Mouse (Mus musculus) forebrain, postnatal 0 days (tissue): Measurements from ENCODE around the gene Ctnnbl1. TPM values are rescaled to one million over a fixed set of nuclear protein-coding genes. Genes with fewer than 3 reads are reported as not detected.

Experiments used
- ATAC-seq: fragments of 200-750 bp; cut with Nextera tagmentation; 2 replicates; pipeline ENCODE4 v1.8.0; 2017; ENCODE audit warnings: mild to moderate bottlenecking, moderate library complexity
- DNase-seq: peaks from one replicate; pipeline ENCODE4 v3.0.0-alpha.2; 2015
- H3K27ac ChIP-seq: fragments of 300-500 bp; sonication (generic); 2 replicates; pipeline ENCODE4 v1.5.1; 2014; ENCODE audit warnings: low read depth, mild to moderate bottlenecking, antibody characterized with exemption, low read length, moderate library complexity, mixed read lengths
- H3K27me3 ChIP-seq: fragments of 300-500 bp; sonication (generic); 2 replicates; pipeline ENCODE4 v1.6.1; 2014; ENCODE audit warnings: mild to moderate bottlenecking, low read length, mixed read lengths; ENCODE audit not compliant: insufficient read depth
- H3K36me3 ChIP-seq: fragments of 300-500 bp; sonication (generic); 2 replicates; pipeline ENCODE4 v1.6.1; 2014; ENCODE audit warnings: mild to moderate bottlenecking, moderate library complexity; ENCODE audit not compliant: insufficient read depth
- H3K4me1 ChIP-seq: fragments of 300-500 bp; sonication (generic); 2 replicates; pipeline ENCODE4 v1.6.1; 2014; ENCODE audit warnings: antibody characterized with exemption; ENCODE audit not compliant: insufficient read depth
- H3K4me2 ChIP-seq: fragments of 300-500 bp; sonication (generic); 2 replicates; pipeline ENCODE4 v1.6.1; 2014; ENCODE audit warnings: low read depth, mild to moderate bottlenecking, moderate library complexity
- H3K4me3 ChIP-seq: fragments of 300-500 bp; sonication (generic); 2 replicates; pipeline ENCODE4 v1.5.1; 2014; ENCODE audit warnings: low read depth, low read length, mixed read lengths
- H3K9ac ChIP-seq: fragments of 300-500 bp; sonication (generic); 2 replicates; pipeline ENCODE4 v1.6.1; 2014; ENCODE audit warnings: mild to moderate bottlenecking
- H3K9me3 ChIP-seq: fragments of 300-500 bp; sonication (generic); 2 replicates; pipeline ENCODE4 v1.6.1; 2016; ENCODE audit warnings: low read length
- CTCF ChIP-seq: sonication (generic); IDR thresholded peaks from 2 replicates; pipeline ENCODE4 v1.5.1; 2016; ENCODE audit warnings: antibody characterized with exemption, control low read depth, low read depth
- WGBS: fragments of 180-500 bp; shearing (Covaris S2); extraction: QIAGEN DNeasy Blood & Tissue Kit; methylation state at CpG from one replicate; pipeline ENCODE4 v1.1.7; 2014; 5-methylcytosine and 5-hydroxymethylcytosine counted together
- polyA plus RNA-seq: library from polyadenylated mRNA; unstranded; fragments of >200 nt; fragmentation: Nextera tagmentation; extraction: Ambion mirVana; gene quantifications from 2 replicates; pipeline ENCODE4 v1.2.1, GENCODE M21; 2015
- total RNA-seq: library from RNA; depleted of rRNA; stranded (reverse); fragments of >200 nt; gene quantifications from 2 replicates; pipeline ENCODE4 v1.2.3, GENCODE M21; 2014; rRNA removed

The Ctnnbl1 gene
- total and polyA plus RNA-seq, 2 experiments from 2014 or later: 43.8 to 48.2 TPM

DNA sequence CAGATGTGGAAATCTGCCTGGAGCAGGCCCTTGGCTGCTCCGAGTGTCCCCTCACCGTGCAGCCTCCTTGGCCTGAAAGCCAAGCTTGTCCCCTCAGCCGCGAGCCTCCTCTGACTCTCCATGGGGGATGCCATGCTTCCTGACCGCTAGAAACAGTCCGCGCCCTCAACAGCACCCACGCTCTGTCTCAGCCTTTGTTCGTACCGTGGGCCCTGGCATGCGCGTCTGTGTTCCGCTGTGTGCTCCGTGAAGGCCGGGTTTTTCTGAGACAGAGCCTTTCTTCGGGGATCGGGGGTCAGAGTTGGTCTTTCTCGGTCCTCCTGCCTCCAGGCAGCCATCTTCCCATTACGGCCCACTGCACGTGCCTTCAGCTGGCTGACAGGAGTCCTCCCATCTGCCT is 190.2 kb downstream of the Ctnnbl1 start:
- Histone ChIP-seq H3K4me2 (no peak overlapping the region), H3K4me3 (no peak overlapping the region), H3K27me3 (no peaks in the 10 kb centered on the region), H3K36me3 (no peaks in the 10 kb centered on the region), H3K9me3 (no peaks in the 10 kb centered on the region), H3K27ac (no peak overlapping the region), H3K9ac (no peak overlapping the region), H3K4me1 (peaks cover 5% of the 10 kb centered on the region; the same call in 1 of the 2 replicates)
- no peak for DNase-seq
- no peak for TF ChIP-seq CTCF
- ATAC-seq: peak; percentile 46; the same call in 1 of the 2 replicates
- WGBS: 50% methylated on average over 20 of the region's 20 CpGs

DNA sequence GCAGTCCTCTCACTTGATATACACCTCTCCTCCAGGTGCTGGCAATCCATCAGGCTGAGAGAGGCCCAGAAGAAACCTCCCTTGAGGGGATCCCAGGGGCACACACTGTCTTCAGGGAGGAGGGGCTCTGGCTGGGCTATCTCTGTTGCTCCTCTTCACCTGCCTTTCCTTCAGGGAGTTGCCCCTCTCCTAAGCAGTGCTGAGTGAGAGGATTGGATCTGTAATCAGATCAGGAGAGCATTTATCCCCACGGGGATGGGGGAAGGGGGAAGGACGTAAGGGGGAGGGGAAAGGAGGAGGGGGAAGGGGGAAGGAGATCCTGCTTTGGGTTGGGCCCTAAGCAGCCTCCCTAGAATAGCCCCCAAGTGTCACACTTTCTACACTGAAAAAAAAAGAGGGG is 190.6 kb downstream of the Ctnnbl1 start:
- DNase-seq: no peak
- Histone ChIP-seq H3K27me3 (no peaks in the 10 kb centered on the region), H3K9me3 (no peaks in the 10 kb centered on the region), H3K4me2 (no peak overlapping the region), H3K4me3 (no peak overlapping the region), H3K36me3 (no peaks in the 10 kb centered on the region), H3K9ac (no peak overlapping the region), H3K27ac (no peak overlapping the region), H3K4me1 (peaks cover 5% of the 10 kb centered on the region; the same call in 1 of the 2 replicates)
- no peak for TF ChIP-seq CTCF
- 26% methylated on average over 2 of the region's 2 CpGs for WGBS
- no peak for ATAC-seq

DNA sequence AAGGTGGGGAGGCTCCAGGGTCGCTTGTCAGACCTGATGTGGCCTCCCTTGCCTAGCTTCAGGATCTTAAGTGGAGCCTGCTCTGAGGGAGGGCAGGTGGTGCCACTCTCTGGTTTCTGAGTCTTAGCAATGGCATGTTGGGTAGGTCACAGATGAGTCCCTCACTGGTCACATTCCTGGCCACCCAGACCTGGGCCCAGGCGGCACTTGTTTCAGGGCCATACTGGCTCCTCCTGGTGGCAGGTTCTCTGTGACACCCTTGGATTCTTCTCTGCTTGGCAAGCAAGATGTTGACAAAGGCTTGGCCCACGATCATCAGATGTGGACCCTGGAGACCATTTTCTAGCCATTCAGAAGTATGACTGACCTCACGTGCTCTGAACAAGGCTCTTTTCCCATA is 195.5 kb downstream of the Ctnnbl1 start:
- 0 out of 2 replicates have a peak, but pooled peaks cover under 1% of the 10 kb centered on the region for H3K4me1 ChIP-seq
- DNase-seq (no peak), ATAC-seq (no peak)
- no peak overlapping the region for H3K4me2 ChIP-seq
- 74% methylated on average over 4 of the region's 4 CpGs for WGBS
- no peak overlapping the region for H3K9ac ChIP-seq
- H3K9me3 ChIP-seq: no peaks in the 10 kb centered on the region
- H3K27ac ChIP-seq: no peak overlapping the region
- TF ChIP-seq CTCF: peak; percentile 19; the same call in 1 of the 2 replicates
- no peaks in the 10 kb centered on the region for H3K36me3 ChIP-seq
- no peaks in the 10 kb centered on the region for H3K27me3 ChIP-seq
- H3K4me3 ChIP-seq: no peak overlapping the region

DNA sequence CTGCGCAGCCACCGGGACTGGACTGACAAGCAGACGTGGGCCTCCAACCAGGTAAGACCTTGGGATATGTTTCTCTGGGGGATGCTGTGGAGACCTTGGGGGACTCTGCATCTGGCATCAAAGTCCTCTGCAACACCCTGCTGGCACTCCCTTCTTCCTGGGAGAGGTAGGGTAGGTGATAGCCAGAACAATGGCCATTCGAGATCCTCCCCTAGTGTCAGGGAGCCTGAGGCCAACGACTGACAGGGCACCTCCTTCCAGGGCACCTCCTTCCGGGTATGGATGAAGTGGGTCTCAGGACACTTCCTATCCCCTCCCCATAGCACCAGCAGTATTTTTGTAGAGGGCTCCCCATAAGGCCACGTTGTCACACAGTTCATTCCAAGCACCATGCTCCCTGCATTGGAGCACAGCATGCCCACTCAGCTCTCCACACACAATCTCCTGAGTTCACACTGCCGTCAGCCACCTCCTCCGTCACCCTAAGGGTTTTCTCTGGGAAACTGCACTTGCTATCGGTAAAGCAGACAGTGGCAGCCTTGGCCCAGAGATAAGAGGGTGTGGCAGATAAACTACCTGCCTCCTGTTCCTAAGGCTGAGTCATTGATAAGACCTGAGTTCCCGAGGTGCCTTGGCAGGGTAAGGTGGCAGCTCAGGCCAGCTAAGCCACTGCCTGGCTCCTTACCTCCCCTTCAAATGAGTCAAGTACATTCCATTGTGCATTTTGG is 198.4 kb downstream of the Ctnnbl1 start:
- 0 out of 2 replicates have a peak, but pooled peaks cover 1% of the 10 kb centered on the region for H3K4me1 ChIP-seq
- 77% methylated on average over 11 of the region's 11 CpGs for WGBS
- H3K9ac ChIP-seq: no peak overlapping the region
- no peak for ATAC-seq
- H3K27me3 ChIP-seq: no peaks in the 10 kb centered on the region
- no peak for DNase-seq
- no peaks in the 10 kb centered on the region for H3K9me3 ChIP-seq
- no peak overlapping the region for H3K27ac ChIP-seq
- H3K36me3 ChIP-seq: peaks cover 5% of the 10 kb centered on the region; the same call in 1 of the 2 replicates
- H3K4me2 ChIP-seq: no peak overlapping the region
- no peak for TF ChIP-seq CTCF
- no peak overlapping the region for H3K4me3 ChIP-seq

DNA sequence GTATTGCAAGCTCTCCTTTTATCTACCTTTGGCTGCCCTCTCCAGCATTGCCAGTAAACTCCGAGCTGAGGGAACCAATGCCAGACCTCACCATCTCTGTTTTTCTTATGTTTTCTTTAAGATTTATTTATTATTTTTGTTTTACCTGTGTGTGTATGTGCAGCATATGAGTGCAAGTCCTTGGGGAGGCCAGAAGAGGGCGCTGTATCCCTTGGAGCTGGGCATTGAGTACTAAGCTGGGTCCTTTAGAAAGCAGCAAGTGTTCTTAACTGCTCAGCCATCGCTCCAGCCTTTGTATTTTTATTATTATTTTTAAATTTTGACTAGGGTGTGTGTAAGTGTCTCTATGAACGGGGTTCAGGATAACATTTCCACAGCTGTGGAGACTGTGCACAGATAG is 199.5 kb downstream of the Ctnnbl1 start:
- no peak for ATAC-seq
- no peak overlapping the region for H3K9ac ChIP-seq

DNA sequence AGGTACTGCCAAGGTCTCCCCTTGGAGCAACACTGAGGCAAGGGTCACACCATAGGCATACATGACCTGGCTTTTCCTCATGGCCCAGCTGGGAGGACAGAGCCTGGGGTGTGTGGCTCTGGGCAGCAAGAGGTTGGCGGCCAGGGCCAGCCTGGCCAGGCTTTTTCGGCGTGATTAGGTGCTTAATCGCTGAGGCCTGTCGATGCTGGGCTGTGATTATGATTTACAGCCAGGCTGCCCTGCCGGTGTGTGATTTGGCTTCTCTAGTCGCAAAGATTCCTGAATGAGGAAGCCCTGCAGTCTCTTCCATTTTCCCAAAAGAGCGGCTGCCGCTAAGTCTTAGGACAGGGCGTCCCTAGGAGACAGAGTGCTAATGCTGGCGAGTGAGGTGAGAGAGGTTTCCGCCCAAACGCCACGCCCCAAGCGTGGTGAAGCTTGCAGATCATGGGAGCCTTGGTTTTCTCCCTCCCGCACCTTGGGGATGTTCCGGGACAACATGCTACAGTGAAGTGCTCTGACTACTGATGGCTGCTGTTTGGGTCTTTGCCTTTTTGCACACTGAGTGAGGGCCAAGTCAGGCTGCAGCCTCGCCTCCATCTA is 203.5 kb downstream of the Ctnnbl1 start:
- H3K4me2 ChIP-seq: no peak overlapping the region
- H3K27me3 ChIP-seq: no peaks in the 10 kb centered on the region; the same call in 1 of the 2 replicates
- 0 out of 2 replicates have a peak overlapping the region, but pooled peaks have one; percentile 5 for H3K4me3 ChIP-seq
- peaks cover 17% of the 10 kb centered on the region for H3K4me1 ChIP-seq
- no peak for DNase-seq
- no peaks in the 10 kb centered on the region for H3K9me3 ChIP-seq
- H3K36me3 ChIP-seq: peaks cover 5% of the 10 kb centered on the region; the same call in 1 of the 2 replicates
- no peak overlapping the region for H3K9ac ChIP-seq
- no peak for ATAC-seq
- 10% methylated on average over 18 of the region's 18 CpGs for WGBS
- no peak overlapping the region for H3K27ac ChIP-seq
- no peak for TF ChIP-seq CTCF

More for the DNA sequence above, 199.5 kb downstream of the Ctnnbl1 start:
- peak; percentile 25; the same call in 1 of the 2 replicates for TF ChIP-seq CTCF
- WGBS: 86% methylated on average over 4 of the region's 4 CpGs
- Histone ChIP-seq H3K4me3 (no peak overlapping the region), H3K9me3 (no peaks in the 10 kb centered on the region), H3K36me3 (peaks cover 5% of the 10 kb centered on the region; the same call in 1 of the 2 replicates), H3K4me1 (peaks cover 8% of the 10 kb centered on the region; the same call in 1 of the 2 replicates), H3K27me3 (no peaks in the 10 kb centered on the region), H3K4me2 (no peak overlapping the region), H3K27ac (no peak overlapping the region)
- no peak for DNase-seq

Other genes with a start within 250 kb of the Ctnnbl1 start
- gene Nnat, start 177.3 kb upstream of the Ctnnbl1 start, total RNA-seq: 4,630 and 7,303 TPM in 2 replicates
- gene Nnat, start 177.3 kb upstream of the Ctnnbl1 start, polyA plus RNA-seq: 6,353 and 7,049 TPM in 2 replicates
- 166 and 208 TPM in 2 replicates for gene Blcap, start 166.1 kb upstream of the Ctnnbl1 start, total RNA-seq
- gene Blcap, start 166.1 kb upstream of the Ctnnbl1 start, polyA plus RNA-seq: 231 and 295 TPM in 2 replicates
- 90.0 and 113 TPM in 2 replicates for gene Vstm2l, start 177.3 kb downstream of the Ctnnbl1 start, total RNA-seq
- gene Vstm2l, start 177.3 kb downstream of the Ctnnbl1 start, polyA plus RNA-seq: 21.5 and 25.9 TPM in 2 replicates